Mouse (Mus musculus) small intestine, adult 2 months (tissue): ENCODE data around the gene Zbtb38. TPM values are rescaled to one million over a fixed set of nuclear protein-coding genes. Genes with fewer than 3 reads are reported as not detected.

Experiments used
- H3K27ac ChIP-seq: fragments of 200-500 bp; 2 replicates; pipeline ENCODE4 v1.5.1; 2012; ENCODE audit warnings: low read depth, low read length, control low read depth, inconsistent platforms; ENCODE audit not compliant: insufficient read depth
- H3K27me3 ChIP-seq: fragments of 200-500 bp; 2 replicates; pipeline ENCODE4 v1.6.1; 2012; ENCODE audit warnings: mild to moderate bottlenecking, moderate library complexity, low read length, inconsistent platforms; ENCODE audit not compliant: control insufficient read depth, insufficient read depth
- H3K36me3 ChIP-seq: fragments of 200-500 bp; 2 replicates; pipeline ENCODE4 v1.6.1; 2012; ENCODE audit warnings: mild to moderate bottlenecking, low read length, control low read depth, inconsistent platforms; ENCODE audit not compliant: control insufficient read depth, insufficient read depth
- H3K4me1 ChIP-seq: fragments of 200-500 bp; 2 replicates; pipeline ENCODE4 v1.6.1; 2012; ENCODE audit warnings: low read length, inconsistent platforms, mixed read lengths; ENCODE audit not compliant: control insufficient read depth, insufficient read depth, insufficient read length
- H3K4me3 ChIP-seq: fragments of 200-500 bp; 2 replicates; pipeline ENCODE4 v1.5.1; 2012; ENCODE audit warnings: low read depth, mild to moderate bottlenecking, control low read depth, inconsistent platforms, low read length, moderate library complexity
- CTCF ChIP-seq: fragments of 200-500 bp; IDR thresholded peaks from 2 replicates; pipeline ENCODE4 v1.5.1; 2012; ENCODE audit warnings: low read depth, mild to moderate bottlenecking, control low read depth, inconsistent platforms, low read length, moderate library complexity, mixed read lengths; ENCODE audit not compliant: insufficient replicate concordance, insufficient read length; ENCODE audit errors: extremely low read depth
- POLR2A ChIP-seq: fragments of 200-500 bp; IDR thresholded peaks from 2 replicates; pipeline ENCODE4 v1.6.1; 2012; ENCODE audit warnings: low read depth, mild to moderate bottlenecking, control low read depth, inconsistent platforms, low read length, moderate library complexity
- WGBS: fragments of 180-500 bp; shearing (Covaris S2); methylation state at CpG from one replicate; pipeline ENCODE4 v1.1.7; 2018; 5-methylcytosine and 5-hydroxymethylcytosine counted together
- polyA plus RNA-seq: library from polyadenylated mRNA; depleted of rRNA; stranded (reverse); fragments of >200 nt; gene quantifications from 2 replicates; pipeline ENCODE4 v1.2.3, GENCODE M21; 2012

The Zbtb38 gene
- polyA plus RNA-seq, 1 experiment: 7.7 TPM

DNA sequence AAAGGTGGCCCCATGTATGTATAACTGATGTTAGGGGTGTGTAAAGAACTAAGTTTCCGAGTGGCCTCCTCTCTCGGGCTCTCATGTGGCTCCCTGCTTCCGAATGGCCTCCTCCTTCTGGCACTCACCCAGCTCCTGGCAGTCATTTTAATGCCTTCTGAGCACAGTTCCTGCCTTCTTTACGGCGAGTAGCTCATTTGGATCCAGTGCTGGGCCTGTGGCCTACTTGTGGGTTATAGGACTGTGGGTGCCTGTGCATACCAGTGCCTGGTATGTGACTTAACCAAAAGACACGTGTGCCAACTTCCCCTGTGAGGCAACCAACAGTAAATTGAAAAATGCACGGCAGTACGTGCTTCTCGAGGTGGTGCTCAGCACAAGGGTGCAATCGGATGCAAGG is 50.7 kb downstream of the Zbtb38 start:
- Histone ChIP-seq H3K4me1 (peaks cover 5% of the 10 kb centered on the region), H3K27me3 (no peaks in the 10 kb centered on the region), H3K36me3 (peaks cover 21% of the 10 kb centered on the region), H3K4me3 (no peak overlapping the region), H3K27ac (no peak overlapping the region)
- WGBS: 84% methylated on average over 10 of the region's 10 CpGs
- TF ChIP-seq CTCF (no peak), POLR2A (no peak)

DNA sequence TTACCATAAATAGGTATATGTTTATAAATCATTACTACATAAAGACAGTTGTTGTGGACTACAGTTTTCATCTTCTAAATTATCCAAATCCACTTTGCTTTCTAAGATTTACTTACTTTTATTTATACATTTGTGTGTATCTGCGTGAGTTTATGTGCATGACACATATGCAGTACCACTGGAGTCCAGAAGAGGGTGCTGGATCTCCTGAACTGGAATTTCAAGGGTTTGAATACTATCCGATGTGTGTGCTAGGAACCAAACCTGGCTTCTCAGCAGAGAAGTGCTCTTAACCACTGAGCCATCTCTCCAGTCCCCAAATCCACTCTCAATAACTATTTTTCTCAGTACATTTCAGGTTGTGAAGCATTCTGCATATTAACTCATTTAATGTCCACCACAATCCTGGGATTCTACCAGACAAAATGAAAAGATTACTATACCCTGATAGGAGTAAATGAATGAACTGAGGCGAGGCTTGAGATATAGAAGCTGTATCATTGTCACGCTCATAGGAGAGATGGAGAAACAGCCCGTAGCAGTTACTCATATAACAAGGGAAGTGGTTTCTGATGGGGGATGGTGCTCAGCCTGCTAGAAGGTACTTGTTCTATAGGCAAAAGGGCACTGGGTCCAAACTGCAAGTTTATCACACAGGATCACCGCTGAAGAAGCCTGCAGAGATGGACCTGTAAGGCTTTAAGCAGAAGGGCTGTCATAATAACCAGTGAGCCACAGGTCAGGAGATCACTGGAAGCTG is 53.2 kb downstream of the Zbtb38 start:
- over 99% methylated on average over 6 of the region's 6 CpGs for WGBS
- peaks cover 22% of the 10 kb centered on the region for H3K36me3 ChIP-seq
- TF ChIP-seq POLR2A: no peak
- TF ChIP-seq CTCF: no peak

DNA sequence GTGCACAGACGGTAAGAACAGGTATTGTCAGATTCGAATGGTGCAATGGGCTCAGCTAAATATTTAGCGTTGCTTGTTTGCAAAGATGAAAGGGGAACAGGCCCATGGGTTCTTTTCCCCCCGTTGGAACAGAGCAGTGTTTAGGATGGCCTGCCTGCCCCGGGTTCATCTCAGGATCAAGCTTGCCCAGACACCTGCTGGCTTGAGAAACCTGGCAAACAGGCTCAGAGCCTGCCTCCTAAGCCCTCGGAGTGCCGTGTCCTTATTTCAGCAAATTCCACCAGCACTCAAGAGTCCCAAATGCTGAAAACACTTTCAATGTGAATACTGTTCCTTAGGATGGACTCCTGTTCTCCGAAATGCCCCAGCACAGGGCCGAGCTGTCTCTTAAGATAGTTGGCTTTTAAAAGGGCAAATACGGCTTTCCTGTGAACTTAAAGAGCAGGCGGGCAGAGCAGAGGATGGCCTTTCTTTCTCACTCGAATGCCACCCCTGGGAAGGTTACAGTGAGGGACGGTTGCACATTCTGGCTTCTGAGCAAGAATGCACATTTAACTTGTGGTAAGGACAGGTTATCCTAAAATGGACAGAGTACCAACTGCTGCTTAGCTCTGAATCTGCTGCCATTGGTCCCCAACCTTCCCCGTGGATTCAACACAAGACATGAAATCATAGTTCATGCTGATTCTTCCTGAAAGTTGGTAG is 55.7 kb downstream of the Zbtb38 start:
- WGBS: 80% methylated on average over 14 of the region's 14 CpGs
- no peaks in the 10 kb centered on the region for H3K27me3 ChIP-seq
- peak overlapping the region; percentile 52 for H3K27ac ChIP-seq
- H3K4me1 ChIP-seq: peaks cover 2% of the 10 kb centered on the region; the same call in 1 of the 2 replicates
- no peak for TF ChIP-seq POLR2A
- no peak for TF ChIP-seq CTCF
- no peak overlapping the region for H3K4me3 ChIP-seq
- H3K36me3 ChIP-seq: peaks cover 18% of the 10 kb centered on the region

More for the DNA sequence above, 53.2 kb downstream of the Zbtb38 start:
- Histone ChIP-seq H3K27ac (no peak overlapping the region), H3K4me1 (peaks cover 2% of the 10 kb centered on the region; the same call in 1 of the 2 replicates), H3K4me3 (no peak overlapping the region), H3K27me3 (no peaks in the 10 kb centered on the region)

DNA sequence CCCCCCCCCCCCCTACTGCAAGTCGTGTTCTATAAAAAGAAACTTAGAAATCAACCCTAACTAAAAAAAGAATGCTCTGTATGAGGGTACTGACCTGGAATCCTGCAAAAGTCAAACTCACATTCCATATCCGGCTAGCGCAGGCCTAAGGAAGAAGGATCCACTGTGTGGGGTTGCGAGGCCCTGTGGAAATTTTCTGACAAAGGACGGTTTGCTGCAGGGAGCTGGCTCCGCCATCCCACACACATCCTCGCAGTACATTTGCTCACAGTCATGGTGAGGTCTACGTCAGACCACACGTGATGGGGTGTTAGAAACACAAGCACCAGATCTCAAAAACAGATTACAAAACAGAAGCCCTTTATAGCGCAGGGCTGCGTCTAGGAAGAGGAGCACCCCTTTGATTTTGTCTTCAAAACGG is 56.5 kb downstream of the Zbtb38 start:
- Histone ChIP-seq H3K27ac (peak overlapping the region; percentile 52), H3K4me1 (peaks cover 2% of the 10 kb centered on the region; the same call in 1 of the 2 replicates), H3K4me3 (no peak overlapping the region), H3K36me3 (peaks cover 14% of the 10 kb centered on the region), H3K27me3 (no peaks in the 10 kb centered on the region)
- 79% methylated on average over 12 of the region's 12 CpGs for WGBS
- no peak for TF ChIP-seq CTCF

DNA sequence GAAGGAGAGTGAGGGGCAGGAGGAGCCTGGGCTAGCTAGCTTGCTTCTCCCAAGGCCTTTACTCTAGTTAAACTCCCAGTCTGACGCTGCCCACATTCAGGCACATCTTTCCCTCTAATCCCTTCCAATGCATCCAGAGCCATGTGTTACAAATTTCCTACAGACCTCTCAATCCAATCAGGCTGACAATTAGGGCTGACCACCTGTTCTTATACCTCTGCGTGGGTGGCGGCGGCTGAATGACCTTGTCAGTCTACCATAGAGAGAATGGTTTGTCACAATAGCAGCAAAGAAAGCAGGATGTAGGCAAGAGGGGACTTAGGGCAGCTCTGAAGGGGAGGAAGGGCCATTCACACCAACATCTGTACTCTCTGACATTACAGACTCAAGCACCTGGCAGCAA is 62.2 kb downstream of the Zbtb38 start:
- 88% methylated on average over 4 of the region's 4 CpGs for WGBS
- H3K4me1 ChIP-seq: no peaks in the 10 kb centered on the region
- H3K27ac ChIP-seq: no peak overlapping the region
- H3K36me3 ChIP-seq: peaks cover 30% of the 10 kb centered on the region
- H3K4me3 ChIP-seq: no peak overlapping the region
- TF ChIP-seq CTCF (no peak), POLR2A (no peak)
- no peaks in the 10 kb centered on the region for H3K27me3 ChIP-seq

DNA sequence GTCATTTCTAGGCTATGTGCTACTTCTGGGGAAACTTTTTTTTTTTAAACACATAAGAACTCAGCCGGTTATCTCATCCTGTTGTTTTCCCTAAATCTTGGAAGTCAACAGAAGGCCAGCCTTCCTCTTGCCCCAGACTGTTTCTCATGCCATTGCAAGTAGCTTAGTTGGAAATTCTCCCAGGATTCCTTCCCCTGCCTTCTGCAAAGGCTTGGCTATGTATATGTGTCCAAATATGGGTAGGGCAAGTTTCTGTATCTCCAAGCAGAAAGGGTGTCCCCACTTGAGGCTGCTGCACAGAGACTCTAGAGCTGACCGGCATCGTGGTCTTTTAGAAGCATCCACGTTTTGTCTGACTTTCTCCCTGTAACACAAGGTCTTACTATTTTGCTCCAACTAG is 63.6 kb downstream of the Zbtb38 start:
- TF ChIP-seq CTCF (no peak), POLR2A (no peak)
- Histone ChIP-seq H3K4me1 (peaks cover 2% of the 10 kb centered on the region; the same call in 1 of the 2 replicates), H3K36me3 (peaks cover 32% of the 10 kb centered on the region), H3K4me3 (no peak overlapping the region), H3K27ac (no peak overlapping the region), H3K27me3 (no peaks in the 10 kb centered on the region)
- 70% methylated on average over 4 of the region's 4 CpGs for WGBS
